Mouse (Mus musculus) stomach, postnatal 0 days (tissue): ENCODE data around the gene Amy1.
"Not testable (repeated sequence)": the region's sequence is repeated elsewhere in the genome, so short reads cannot be mapped to it uniquely, and the experiment has no call there.

Experiments
- CTCF ChIP-seq: IDR thresholded peaks from 2 replicates; pipeline ENCODE4 v1.5.1; 2016; ENCODE audit warnings: antibody characterized with exemption, low read depth, mild to moderate bottlenecking, moderate library complexity
- EP300 ChIP-seq: optimal IDR thresholded peaks from 2 replicates; pipeline ENCODE3; 2016; ENCODE audit warnings: antibody characterized with exemption

DNA sequence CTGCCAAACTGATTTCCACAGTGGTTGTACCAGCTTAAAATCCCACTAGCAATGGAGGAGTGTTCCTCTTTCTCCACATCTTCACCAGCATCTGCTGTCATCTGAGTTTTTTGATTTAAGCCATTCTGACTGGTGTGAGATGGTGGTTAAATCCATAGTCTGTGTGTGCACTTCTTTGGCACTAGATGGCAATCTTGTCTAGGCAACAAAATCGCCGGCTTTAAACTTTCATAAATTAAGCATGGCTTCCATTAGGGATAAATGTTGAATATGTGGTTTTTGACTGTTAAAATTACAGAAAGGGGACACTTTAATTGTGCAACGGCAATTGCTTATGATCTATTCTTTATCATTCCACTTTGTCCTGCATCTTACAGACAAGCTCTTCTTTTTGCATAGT, 44.9 kb upstream of the Amy1 start:
- peak; percentile 75 for TF ChIP-seq CTCF
- TF ChIP-seq EP300: not testable (repeated sequence)
